Mouse (Mus musculus) E14TG2a.4 (cell line): ENCODE results near the gene Abcc3.

Source experiments
- CTCF ChIP-seq: conservative IDR thresholded peaks from 2 replicates; pipeline ENCODE4 v1.5.1; 2014; ENCODE audit warnings: low read length
- NANOG ChIP-seq: IDR thresholded peaks from 2 replicates; pipeline ENCODE4 v1.6.1; 2014; ENCODE audit warnings: borderline replicate concordance, low read length, mixed read lengths
- POU5F1 ChIP-seq: IDR thresholded peaks from 2 replicates; pipeline ENCODE4 v1.6.1; 2014; ENCODE audit warnings: low read length, borderline replicate concordance

- TF ChIP-seq CTCF (no peak), NANOG (no peak), POU5F1 (no peak)
These were observed 74.7 kb downstream of the Abcc3 start for GRCm38 (mm10) chr11:94318056-94318455.
